Mouse (Mus musculus): ENCODE measurements around the gene Espn. TPM values are rescaled to one million over a fixed set of nuclear protein-coding genes. Genes with fewer than 3 reads are reported as not detected.

Espn gene
- 9.3 and 16.4 TPM in 2 replicates for total RNA-seq (2014; fragmentation: Nextera tagmentation)
- total RNA-seq (2017) = 4.2 and 4.3 TPM in 2 replicates
- 48.0 and 61.7 TPM in 2 replicates for polyA plus RNA-seq (2012)

DNA sequence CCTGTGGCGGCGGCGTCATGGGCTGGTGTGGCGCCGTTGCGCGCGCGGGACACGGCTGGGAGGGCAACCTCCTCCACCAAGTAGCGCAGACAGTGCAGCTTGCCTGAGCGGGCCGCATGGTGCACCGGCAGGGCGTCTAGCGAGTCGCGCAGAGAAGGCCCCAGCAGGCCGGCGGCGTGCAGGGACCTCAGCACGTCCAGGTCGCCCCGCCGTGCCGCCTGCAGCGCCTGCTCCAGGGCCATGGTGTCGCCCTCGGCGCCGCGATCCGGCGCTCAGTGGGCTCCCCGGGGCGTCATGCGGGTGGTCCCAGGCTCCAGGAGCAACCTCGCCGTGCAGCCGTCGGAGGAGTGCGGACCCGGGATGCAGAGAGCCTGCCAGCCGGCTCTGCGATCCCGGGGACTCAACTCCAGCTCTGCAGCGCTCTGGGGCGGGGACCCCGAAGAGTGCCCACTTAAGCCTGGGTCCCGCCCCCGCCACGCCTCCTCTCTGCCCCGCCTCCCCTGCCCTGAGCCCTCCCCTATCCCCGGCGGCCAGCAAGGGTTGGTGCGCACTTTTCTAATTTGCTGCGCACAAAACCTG lies at the start of gene Espn:
Espn (minus strand) TSS at position 406 of the 579 bp plus-strand sequence.
- DNase-seq (ENCODE audit: low spot score) = peak; percentile 70
- TF ChIP-seq POLR2AphosphoS5 (IDR thresholded peaks at IDR 0.05; ENCODE audit: insufficient replicate concordance, low read depth, low read length) (no peak), GATA1 (IDR thresholded peaks at IDR 0.05; ENCODE audit: borderline replicate concordance, low read length) (no peak), TAL1 (conservative IDR thresholded peaks at IDR 0.05; ENCODE audit: low read depth, low read length) (no peak), GATA2 (IDR thresholded peaks at IDR 0.05; ENCODE audit: borderline replicate concordance, low read depth, low read length) (no peak), CTCF (IDR thresholded peaks at IDR 0.05; ENCODE audit: low read depth, low read length) (no peak)
- H3K36me3 ChIP-seq (replicated peaks) = peaks cover 24% of the 10 kb centered on the region
- peak within 1 kb of the TSS; percentile 74 for H3K4me3 ChIP-seq (ENCODE audit: low read depth, low read length)
- peaks cover 60% of the 10 kb centered on the region for H3K4me1 ChIP-seq (ENCODE audit: insufficient read depth, low read depth, low read length)
- ATAC-seq (ENCODE audit: extremely low read depth, insufficient number of reproducible peaks, low FRiP score, poor library complexity, severe bottlenecking) = peak; percentile 31; the same call in 1 of the 2 replicates
- H3K9me3 ChIP-seq (replicated peaks) = no peaks in the 10 kb centered on the region
- H3K27me3 ChIP-seq (ENCODE audit: insufficient read depth, low read length) = peaks cover 9% of the 10 kb centered on the region; the same call in 1 of the 2 replicates

DNA sequence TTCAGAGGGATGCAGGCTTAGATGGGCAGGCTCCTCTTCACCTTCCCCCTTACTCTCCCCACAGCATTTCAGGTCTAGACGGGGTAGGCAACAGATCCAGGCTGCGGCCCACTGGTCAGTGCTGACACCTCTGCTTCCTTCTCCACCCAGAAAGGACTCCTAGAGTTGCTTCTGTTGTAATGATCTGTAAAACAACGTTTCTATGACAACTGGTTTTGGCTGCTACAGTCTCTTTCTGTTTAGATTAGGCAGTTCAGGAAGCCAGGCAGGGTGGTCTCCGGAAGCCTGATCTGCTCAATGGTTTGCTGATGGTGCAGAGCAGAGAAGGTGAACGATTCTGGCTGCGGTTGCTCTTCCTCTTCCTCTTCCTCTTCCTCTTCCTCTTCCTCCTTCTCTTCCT lies 49.3 kb upstream of the Espn start:
- H3K4me1 ChIP-seq (ENCODE audit: insufficient read depth, low read depth, low read length) = peaks cover 50% of the 10 kb centered on the region
- H3K9me3 ChIP-seq (replicated peaks) = no peaks in the 10 kb centered on the region
- H3K27me3 ChIP-seq (ENCODE audit: insufficient read depth, low read length) = no peaks in the 10 kb centered on the region
- no peak overlapping the region for H3K4me3 ChIP-seq (ENCODE audit: low read depth, low read length)
- H3K36me3 ChIP-seq (replicated peaks) = peaks cover 37% of the 10 kb centered on the region
- no peak for TF ChIP-seq GATA1 (IDR thresholded peaks at IDR 0.05; ENCODE audit: borderline replicate concordance, low read length)
- DNase-seq (ENCODE audit: low spot score) = no peak
- no peak for ATAC-seq (ENCODE audit: extremely low read depth, insufficient number of reproducible peaks, low FRiP score, poor library complexity, severe bottlenecking)

GRCm38 (mm10) chr4:152199617-152200016 lies 47.4 kb upstream of the Espn start:
- Histone ChIP-seq H3K4me1 (ENCODE audit: insufficient read depth, low read depth, low read length) (peaks cover 53% of the 10 kb centered on the region), H3K27me3 (ENCODE audit: insufficient read depth, low read length) (no peaks in the 10 kb centered on the region), H3K36me3 (replicated peaks) (peaks cover 40% of the 10 kb centered on the region), H3K4me3 (ENCODE audit: low read depth, low read length) (no peak overlapping the region), H3K9me3 (replicated peaks) (no peaks in the 10 kb centered on the region)
- DNase-seq (ENCODE audit: low spot score) (no peak), ATAC-seq (ENCODE audit: extremely low read depth, insufficient number of reproducible peaks, low FRiP score, poor library complexity, severe bottlenecking) (no peak)
- TF ChIP-seq TAL1 (conservative IDR thresholded peaks at IDR 0.05; ENCODE audit: low read depth, low read length) = no peak

DNA sequence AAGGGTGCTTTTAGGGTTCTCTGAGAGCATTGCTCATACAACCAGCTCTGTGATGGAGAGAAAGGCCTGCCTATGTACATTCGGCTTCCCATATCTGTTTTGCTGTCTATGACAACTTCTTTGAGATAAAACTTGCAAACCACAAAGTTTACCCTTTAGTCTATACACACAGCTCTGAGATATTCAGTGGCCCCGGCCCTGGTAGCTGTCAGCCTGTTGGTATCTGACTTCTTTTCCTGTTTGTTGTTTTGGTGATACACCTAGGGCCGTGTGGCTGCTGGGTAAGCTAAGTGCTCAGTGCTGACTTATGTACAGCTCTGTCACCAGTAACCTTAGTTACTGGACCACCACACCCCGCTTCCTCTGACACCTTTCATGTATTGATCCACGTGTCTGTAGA lies 45.4 kb upstream of the Espn start:
- peaks cover 59% of the 10 kb centered on the region for H3K4me1 ChIP-seq (ENCODE audit: insufficient read depth, low read depth, low read length)
- no peak overlapping the region for H3K4me3 ChIP-seq (ENCODE audit: low read depth, low read length)
- H3K36me3 ChIP-seq (replicated peaks) = peaks cover 36% of the 10 kb centered on the region
- H3K27me3 ChIP-seq (ENCODE audit: insufficient read depth, low read length) = no peaks in the 10 kb centered on the region
- TF ChIP-seq GATA2 (IDR thresholded peaks at IDR 0.05; ENCODE audit: borderline replicate concordance, low read depth, low read length) (no peak), TAL1 (conservative IDR thresholded peaks at IDR 0.05; ENCODE audit: low read depth, low read length) (no peak), CTCF (IDR thresholded peaks at IDR 0.05; ENCODE audit: low read depth, low read length) (no peak), POLR2AphosphoS5 (IDR thresholded peaks at IDR 0.05; ENCODE audit: insufficient replicate concordance, low read depth, low read length) (no peak), GATA1 (IDR thresholded peaks at IDR 0.05; ENCODE audit: borderline replicate concordance, low read length) (no peak)
- DNase-seq (ENCODE audit: low spot score) (no peak), ATAC-seq (ENCODE audit: extremely low read depth, insufficient number of reproducible peaks, low FRiP score, poor library complexity, severe bottlenecking) (peak; percentile 18; the same call in 1 of the 2 replicates)
- H3K9me3 ChIP-seq (replicated peaks) = no peaks in the 10 kb centered on the region

- DNase-seq (ENCODE audit: low spot score) (no peak), ATAC-seq (ENCODE audit: extremely low read depth, insufficient number of reproducible peaks, low FRiP score, poor library complexity, severe bottlenecking) (no peak)
- H3K4me3 ChIP-seq (ENCODE audit: low read depth, low read length) = no peak overlapping the region
- no peaks in the 10 kb centered on the region for H3K27me3 ChIP-seq (ENCODE audit: insufficient read depth, low read length)
- H3K4me1 ChIP-seq (ENCODE audit: insufficient read depth, low read depth, low read length) = peaks cover 56% of the 10 kb centered on the region
- TF ChIP-seq GATA1 (IDR thresholded peaks at IDR 0.05; ENCODE audit: borderline replicate concordance, low read length) (no peak), POLR2AphosphoS5 (IDR thresholded peaks at IDR 0.05; ENCODE audit: insufficient replicate concordance, low read depth, low read length) (no peak), TAL1 (conservative IDR thresholded peaks at IDR 0.05; ENCODE audit: low read depth, low read length) (no peak), CTCF (IDR thresholded peaks at IDR 0.05; ENCODE audit: low read depth, low read length) (no peak), GATA2 (IDR thresholded peaks at IDR 0.05; ENCODE audit: borderline replicate concordance, low read depth, low read length) (no peak)
- H3K36me3 ChIP-seq (replicated peaks) = peaks cover 28% of the 10 kb centered on the region
- no peaks in the 10 kb centered on the region for H3K9me3 ChIP-seq (replicated peaks)
Observed at GRCm38 (mm10) chr4:152196276-152196675, 44.1 kb upstream of the Espn start.

- no peak for ATAC-seq (ENCODE audit: extremely low read depth, insufficient number of reproducible peaks, low FRiP score, poor library complexity, severe bottlenecking)
- H3K9me3 ChIP-seq (replicated peaks) = no peaks in the 10 kb centered on the region
- no peak overlapping the region for H3K4me3 ChIP-seq (ENCODE audit: low read depth, low read length)
- TF ChIP-seq GATA2 (IDR thresholded peaks at IDR 0.05; ENCODE audit: borderline replicate concordance, low read depth, low read length) = no peak
- DNase-seq (ENCODE audit: low spot score) = no peak
- peaks cover 22% of the 10 kb centered on the region for H3K36me3 ChIP-seq (replicated peaks)
- no peaks in the 10 kb centered on the region for H3K27me3 ChIP-seq (ENCODE audit: insufficient read depth, low read length)
- H3K4me1 ChIP-seq (ENCODE audit: insufficient read depth, low read depth, low read length) = peaks cover 67% of the 10 kb centered on the region
Observed at GRCm38 (mm10) chr4:152194476-152195175, 42.5 kb upstream of the Espn start.

Measured in G1E (cell line).